Mouse (Mus musculus) granulocyte monocyte progenitor cell, adult 5-6 weeks (primary cell): ENCODE measurements around the gene Rhov. TPM values are rescaled to one million over a fixed set of nuclear protein-coding genes. Genes with fewer than 3 reads are reported as not detected.

Experiments used
- ATAC-seq: replicated peaks from 2 replicates; pipeline ENCODE4 v1.8.0; 2016; ENCODE audit warnings: mild to moderate bottlenecking, moderate TSS enrichment, inconsistent platforms; ENCODE audit not compliant: poor library complexity, severe bottlenecking
- total RNA-seq, 2 experiments: library from RNA; stranded (forward) in 1 of 2; stranded (reverse) in 1 of 2; fragments of 200-712, 200-1000 nt in 1 of 2; fragments of >200 nt in 1 of 2; fragmentation: Nextera tagmentation in 1 of 2; gene quantifications; 2 replicates each; pipeline ENCODE4 v1.2.3; 2014 to 2017

Gene Rhov
- total RNA-seq, 2 experiments from 2014 or later = 0.26 TPM; not detected in 1

DNA sequence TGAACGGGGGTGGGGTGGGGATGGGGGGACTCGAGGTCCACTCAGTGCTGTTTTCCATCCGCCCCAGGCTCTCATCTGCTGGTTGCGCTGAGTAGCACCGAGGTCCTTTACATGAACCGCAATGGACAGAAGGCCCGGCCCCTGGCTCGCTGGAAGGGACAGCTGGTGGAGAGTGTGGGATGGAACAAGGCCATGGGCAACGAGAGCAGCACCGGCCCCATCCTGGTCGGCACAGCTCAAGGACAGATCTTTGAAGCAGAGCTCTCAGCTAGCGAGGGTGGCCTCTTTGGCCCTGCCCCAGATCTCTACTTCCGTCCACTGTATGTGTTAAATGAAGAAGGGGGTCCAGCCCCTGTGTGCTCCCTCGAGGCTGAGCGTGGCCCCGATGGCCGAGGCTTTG is 21.8 kb upstream of the Rhov start:
- ATAC-seq = no peak

DNA sequence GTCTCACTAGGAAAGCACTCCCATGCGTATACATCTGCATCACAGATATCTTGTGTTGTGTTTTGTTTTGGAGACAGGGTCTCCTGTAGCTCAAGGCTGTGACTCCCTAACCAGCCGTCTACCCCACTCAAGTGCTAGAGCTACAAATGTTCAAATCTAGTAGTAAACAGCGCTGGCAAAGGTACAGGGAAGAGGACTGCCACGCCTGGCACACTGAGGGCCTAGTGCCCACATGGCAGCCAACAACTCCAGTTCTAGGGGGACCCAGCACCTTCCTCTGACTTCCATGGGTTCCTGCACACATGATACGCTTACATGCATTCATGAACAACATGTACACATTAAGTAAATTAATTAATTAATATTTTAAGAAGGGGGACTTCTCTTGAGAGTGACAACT is 21.2 kb upstream of the Rhov start:
- no peak for ATAC-seq

DNA sequence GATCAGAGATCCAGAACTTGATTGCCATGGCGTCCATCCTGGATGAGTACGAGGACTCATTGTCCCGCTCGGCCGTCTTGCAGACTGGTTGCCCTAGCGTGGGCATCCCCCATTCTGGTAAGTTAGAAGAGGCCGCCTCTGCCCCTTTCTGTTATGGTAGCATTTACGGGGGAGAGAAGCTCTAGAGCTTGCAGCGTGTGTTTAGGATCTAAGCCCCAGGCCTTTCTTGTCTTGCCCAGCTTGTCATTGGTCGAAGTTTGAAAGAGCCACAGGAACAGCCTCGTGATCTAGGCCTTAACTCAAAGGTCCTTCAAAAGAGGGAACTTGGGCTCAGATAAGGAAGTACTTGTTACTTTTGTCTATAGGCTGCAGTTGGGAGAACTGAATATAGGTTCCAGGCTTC is 17.9 kb upstream of the Rhov start:
- peak; percentile 71 for ATAC-seq

DNA sequence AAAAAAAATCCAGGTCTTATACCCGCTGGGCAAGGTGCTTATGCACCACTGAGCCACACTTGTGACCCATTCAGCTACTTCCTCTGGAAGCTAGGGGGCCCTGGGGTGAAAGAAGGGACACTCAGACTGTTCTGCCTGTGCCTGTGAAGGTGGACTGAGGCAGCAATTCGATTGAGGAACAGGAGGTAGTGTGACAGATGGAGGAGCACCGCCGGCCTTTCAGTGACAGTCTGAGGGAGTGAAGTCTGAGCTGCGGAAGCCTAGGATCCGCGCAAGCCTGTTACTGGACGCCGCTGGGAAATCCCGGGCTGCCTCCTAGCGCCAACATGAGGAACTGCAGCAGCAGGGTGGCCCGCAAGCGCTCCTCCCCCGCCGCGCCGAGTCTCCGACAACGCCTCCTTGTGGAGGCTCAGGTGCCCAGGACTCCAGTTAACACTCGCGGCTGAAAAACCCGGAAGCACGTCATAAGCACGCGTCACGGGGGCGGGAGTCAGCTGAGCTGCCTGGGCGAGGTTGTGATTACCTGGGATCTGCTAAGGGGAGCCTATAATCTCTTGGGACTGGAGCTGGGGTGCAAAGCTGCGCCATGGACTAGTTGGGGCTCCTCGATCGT is 17.3 kb upstream of the Rhov start, which contains the start of gene Vps18:
TSS of gene Vps18 (plus strand) at position 471 of the 613 bp plus-strand sequence.
- peak; percentile 93 for ATAC-seq

DNA sequence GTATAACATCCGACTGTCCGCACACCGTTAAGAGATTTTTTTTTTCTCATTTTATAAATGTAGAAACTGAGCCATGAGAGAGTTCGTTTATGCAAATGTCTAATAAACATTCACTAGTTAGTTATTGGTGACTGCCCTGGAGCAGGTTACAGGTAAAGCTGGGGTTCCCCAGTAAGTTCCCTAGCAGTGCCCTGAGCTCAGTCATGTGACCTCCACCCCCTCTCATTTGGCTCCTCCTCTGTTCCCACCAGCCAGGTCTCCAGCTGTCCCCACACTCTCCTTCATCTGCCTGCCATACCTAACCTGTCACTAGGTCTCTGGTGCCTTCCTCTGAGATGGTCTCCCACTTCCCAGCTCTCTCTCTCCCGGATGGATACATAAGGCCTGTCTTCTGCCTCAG is 16.3 kb upstream of the Rhov start:
- ATAC-seq = no peak

DNA sequence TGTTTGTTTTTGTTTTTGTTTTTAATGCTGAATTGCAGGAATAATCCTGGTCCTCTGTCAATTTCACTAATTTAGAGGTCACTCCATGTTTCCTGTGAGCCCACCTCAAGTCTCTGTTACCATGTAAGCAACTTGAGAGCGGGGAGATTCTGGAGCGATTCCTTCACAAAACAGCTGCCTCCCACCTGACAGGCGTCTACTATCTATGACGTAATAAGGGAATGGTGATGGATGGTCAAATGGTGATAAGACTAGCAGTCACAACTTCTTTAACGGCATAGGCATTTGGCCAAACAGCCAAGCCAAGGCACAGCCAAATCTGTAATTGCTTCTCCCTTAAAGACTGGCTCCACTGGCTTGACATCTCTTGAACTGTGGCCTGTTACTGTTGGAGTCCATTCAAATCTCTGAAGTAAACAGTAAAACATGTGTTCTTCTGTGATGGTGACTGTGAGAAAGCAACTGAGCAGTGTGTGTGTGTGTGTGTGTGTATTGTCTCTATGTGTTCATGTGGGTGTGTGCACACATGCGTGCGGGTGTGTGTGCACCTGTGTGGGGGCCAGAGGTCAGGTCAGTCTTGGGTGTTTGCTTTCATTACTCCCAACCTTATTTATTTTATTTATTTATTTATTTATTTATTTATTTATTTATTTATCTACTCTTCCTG is 11.0 kb upstream of the Rhov start:
- no peak for ATAC-seq

DNA sequence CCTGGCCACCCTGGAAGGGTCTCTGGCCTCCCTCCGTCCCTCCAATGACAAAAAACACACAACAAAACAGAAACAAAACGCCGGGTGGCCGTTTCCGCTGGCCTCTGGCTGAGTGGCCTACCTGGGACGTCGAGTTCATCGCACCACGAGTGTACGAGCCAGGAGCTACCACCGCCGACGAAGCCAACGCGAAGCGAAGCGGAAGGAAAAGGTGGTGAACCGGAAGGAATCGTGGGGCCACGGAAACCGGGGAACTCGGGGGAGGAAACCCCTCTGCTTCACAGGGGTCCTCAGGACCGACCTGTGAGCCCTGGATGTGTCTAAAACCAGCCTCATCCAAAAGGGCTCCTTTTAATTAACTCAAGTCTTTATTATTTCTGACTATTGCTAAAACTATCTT is 6.7 kb upstream of the Rhov start:
- no peak for ATAC-seq

DNA sequence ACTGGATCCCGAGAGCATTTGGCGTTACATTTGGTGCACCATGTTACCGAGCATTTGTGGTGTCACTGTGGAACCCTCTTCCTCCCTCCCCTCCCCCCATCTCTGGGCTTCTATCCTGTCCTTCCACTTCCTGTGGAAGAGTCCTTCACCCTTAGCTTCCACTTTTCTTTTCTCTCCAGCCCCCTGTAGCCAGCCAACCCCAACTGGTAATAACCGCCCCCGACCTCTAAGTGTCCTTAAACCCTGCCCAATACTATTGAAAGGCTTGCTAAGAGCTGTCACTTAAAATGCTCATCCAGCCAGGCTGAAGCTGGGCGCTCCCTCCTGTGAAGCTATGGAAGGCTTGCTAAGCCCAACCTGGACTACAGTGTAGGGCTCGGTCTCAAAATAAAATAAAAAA is 5.9 kb upstream of the Rhov start:
- ATAC-seq = no peak

DNA sequence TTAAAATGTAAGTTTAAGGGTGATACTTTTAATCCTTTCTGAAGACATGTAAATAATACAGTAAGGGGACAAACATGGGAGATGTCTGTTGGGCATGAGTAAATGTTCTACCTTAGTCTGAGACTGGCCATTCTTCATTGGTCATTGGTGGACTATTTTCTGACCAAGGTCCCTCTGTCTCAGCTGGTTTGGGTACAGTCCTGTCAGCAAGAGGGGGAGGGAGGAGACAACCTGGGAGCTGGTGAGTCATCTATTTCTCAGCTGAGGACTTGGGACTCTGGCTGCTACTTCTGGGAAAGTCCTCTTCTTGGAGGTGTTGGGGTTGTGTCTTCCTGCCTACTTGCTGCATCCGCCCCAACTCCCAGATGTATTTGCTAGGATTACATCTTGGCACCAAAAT is 3.1 kb upstream of the Rhov start:
- ATAC-seq = no peak

DNA sequence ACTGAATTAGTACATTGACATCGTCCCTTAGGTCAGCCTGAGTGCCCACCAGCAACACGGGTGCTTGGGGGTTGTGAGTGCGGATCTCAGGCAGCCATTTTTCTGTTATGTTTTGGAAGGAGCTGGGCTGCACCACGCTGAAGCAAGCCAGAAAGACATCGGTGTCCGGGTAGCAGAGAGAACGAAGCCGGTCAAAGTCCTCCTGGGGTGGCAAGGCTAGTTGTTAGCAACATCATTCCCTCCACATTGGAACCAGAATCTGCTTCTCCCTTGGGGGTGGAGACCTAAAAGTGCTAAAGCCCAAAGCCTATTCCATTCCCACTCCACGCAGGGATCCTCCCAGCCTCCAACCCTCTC is 808 bp downstream of the Rhov start:
- ATAC-seq = no peak

DNA sequence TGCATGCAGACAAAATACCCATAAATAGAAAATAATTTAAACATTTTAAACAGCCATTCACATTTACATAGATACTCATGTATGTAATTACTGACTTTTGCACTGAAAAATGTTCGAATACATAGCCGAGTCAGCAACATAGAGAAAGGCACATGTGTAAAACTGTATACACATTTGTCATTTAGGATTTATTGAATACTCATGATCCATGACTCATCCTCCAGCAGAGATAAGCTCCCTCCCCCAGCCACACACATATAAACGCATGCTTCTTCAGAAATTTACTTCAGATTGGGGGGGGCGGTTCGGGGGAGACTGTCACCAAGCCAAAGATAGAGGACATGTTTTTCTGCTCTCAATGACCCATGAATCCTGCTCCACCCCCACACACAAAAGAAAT is 7.3 kb downstream of the Rhov start:
- ATAC-seq = no peak

DNA sequence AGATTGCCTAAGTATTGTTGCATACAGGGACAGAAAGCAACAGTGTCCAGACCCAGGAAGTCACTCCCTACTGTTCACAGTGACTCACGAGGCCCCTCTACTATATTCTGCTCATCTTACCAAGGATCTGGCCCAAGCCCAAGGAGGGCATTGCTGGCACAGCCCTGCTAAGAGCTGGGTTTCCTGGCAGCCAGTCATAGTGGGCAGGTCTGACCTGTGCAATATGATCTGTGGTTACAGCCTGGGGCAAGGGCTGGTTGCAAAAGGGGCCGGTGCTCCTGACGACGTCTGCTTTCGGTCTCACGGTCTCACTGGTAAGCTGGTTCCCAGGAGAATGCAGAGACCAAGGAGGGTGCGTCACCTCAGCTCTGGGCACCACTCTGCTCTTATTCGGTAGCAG is 8.1 kb downstream of the Rhov start:
- ATAC-seq = peak; percentile 96

DNA sequence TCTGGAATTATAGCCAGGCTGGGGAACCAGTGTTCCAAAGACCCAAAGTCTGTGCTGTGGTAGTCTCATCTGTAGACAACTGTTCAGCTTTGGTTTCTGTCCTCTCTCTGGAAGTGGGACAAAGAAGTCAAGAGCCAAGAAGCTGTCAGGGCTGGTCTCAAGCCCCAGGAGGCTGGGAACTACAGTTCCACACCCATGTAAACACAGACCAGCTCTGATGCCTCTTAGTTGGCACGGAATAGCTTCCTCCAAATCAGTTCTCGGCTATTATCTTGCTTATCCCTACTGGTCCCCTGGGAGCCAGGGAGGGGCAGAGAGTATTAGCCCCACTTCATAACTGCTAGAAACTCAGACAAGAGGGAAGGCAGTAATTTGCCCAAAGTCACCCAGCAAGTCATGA is 9.7 kb downstream of the Rhov start:
- ATAC-seq = no peak

DNA sequence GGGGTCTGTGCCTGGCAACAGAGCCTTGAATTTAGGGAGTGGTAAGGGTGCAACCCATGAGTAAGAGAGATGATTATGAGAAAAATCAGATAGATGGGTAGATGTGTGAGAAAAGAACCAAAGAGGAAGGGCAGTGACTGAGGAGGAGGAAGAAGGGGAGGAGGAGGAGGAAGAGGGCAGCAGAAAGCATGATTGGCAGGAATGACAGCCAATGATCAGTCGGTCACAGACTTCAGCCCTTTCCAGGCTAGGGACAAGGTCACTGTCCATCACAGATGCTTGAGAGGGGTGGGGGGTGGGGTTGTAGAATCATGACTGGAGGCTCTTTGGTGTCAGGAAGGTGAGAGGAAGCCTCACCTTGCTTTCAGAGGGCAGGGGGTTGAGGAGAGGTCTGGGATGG is 10.6 kb downstream of the Rhov start:
- ATAC-seq = no peak

DNA sequence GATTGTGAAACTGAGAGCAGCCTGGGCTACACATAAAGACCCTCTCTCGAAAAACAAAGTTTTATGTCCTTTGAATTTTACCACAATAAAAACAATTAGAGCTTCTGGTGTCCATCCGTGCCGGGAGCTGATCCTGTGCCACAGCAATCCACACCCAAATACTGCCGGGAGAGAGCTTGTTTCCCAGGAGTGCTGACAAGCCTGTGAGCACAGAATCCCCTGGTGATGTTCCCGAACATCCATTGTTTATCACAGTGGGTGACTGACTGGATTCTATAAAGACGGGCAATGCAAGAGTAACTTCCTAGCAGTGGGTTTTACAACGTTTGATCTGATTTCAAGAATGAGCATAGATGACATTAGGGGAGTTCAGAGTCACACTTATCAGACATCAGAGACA is 16.1 kb downstream of the Rhov start:
- no peak for ATAC-seq

DNA sequence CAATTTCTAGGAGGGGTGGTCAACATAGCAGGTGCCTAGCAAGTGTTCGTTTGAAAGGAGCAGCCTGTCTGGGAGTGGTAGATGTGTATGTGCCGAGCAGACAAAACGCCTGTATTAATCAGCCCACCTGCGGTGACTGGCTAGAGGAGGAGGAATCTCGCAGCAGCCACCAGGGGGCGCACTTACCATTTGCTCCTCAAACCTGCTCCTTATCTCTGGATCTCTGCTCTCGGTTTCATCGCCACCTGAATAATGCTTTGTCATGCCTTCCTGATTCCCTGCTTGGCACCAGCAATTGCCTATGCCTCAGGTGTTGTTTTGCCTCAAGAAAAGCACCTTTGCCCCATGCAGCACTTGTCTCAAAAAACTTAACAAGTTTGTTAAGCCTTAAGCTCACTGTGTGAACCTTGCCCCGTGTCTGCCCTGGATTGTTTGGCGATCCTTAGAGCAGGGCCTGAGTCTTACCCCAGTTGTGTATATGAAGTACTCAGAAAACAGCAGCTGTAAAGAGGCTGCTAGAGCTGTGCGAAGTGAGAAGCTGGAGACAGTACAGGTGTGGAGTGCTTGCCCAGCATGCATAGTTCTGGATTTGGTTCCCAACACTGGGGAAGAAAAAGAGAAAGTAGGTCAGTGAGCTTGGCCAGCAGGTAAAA is 20.1 kb downstream of the Rhov start:
- ATAC-seq = peak; percentile 89

DNA sequence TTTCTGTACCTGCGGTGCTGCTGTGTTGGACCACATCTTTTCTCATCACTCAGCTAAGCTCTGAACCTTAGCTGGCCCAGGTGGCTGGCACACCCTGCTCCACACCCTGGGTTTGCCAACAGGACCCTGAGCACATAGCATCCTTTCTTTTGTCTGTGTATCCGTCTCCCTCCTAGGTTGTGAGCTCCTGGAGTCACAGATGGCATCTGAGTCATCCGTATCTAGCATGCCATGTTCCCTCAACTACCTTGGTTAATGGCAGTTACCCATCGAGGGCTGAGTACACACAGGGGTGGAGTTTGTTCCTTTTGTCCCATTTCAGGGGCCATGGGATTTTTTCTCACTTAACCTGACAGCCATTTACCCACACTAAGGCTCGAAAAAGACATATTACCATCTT is 20.7 kb downstream of the Rhov start:
- no peak for ATAC-seq

DNA sequence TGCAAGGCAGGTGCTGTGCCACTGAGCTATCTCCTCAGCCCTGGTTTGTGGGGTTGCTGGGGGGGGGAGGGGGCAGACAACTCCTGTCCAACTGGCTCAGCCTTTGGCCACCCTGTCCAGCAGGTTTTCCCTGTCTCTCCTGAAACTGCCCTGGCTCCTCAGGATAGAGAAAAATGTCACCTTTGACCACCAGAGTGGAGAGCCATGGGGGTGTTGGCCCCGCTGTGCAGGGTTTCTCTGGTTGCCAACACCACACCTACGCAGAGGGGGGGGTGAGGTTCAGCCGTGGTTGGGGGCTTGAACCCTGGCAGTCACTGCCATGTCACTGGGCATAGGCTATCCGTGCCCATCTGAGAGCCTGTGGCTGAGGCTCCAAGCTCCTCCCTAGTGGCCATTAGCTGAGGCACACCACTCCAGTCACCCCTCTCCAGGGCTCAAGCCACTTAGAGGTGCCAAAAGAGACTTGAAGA is 21.4 kb downstream of the Rhov start:
- ATAC-seq = peak; percentile 30; the same call in 1 of the 2 replicates

DNA sequence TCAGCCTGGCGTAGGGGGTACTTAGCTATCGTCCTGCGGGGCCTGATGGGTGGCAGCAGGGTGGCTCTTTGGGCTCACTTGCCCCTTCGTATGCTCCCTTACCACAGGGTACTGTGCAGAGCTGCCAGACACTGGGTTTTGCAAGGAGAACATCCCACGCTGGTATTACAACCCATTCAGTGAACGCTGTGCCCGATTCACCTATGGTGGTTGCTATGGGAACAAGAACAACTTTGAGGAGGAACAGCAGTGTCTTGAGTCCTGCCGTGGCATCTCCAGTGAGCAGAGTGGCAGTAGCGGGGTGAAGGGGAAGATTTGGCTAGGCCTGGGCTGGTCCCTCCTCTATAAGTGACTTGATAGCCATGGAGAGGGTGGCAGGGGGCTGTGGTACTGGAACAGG is 23.2 kb downstream of the Rhov start:
- no peak for ATAC-seq

DNA sequence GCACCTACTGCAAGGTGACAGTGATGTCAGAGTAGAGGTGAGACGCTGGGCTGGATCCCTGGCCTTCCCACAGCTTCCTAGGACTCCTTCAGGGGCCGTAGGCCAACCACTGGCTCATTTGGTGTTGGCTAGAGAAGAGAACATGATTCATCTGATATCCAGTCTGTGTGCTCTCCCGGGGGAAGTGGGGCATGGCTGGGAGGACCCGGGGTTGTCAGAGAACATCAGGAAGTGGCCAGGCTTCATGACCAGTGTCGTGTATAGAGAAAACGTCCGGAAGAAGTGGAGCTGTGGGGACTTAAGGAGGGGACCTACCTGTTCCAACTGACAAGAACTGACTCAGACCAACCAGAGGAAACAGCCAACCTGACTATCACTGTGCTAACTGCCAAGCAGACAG is 25.8 kb downstream of the Rhov start:
- ATAC-seq = no peak

DNA sequence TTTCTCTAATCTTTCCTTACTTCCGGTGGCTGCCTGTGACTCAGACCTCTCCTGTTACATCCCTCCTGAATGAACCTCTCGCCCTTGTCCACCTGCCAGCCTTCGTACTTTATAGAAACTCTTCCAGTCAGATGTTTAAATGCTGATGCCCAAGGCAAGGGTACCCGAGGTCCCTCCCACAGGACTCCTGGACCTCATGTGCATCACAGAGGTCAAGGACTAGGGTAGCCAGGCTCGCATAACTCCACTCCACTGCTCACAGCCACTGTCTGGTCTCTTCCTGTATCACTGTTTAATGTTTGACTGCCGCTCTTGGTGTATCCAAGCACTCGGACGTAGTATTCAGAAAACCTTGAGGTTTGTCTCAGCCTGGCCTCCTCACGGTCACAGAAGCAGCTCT is 28.5 kb downstream of the Rhov start:
- ATAC-seq = no peak

DNA sequence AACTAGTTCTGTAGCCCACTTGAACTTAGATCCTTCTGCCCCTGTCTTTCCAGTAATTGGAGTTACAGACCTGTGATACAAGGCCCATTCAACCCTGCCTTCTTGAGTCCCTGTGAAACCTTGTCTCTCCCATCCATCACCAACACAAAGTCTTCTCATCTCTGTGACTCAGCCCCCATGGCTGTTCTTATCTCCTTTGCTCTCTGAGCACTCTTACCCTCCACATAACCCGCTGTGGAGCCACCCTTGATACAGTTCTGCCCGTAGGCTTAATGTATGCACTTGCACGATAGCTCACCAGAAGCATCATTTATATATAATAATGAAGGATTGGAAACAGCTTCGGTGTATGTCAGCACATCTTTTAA is 30.3 kb downstream of the Rhov start:
- ATAC-seq = no peak
